Mouse (Mus musculus): ENCODE measurements around the gene Prepl. TPM values are rescaled to one million over a fixed set of nuclear protein-coding genes. Genes with fewer than 3 reads are reported as not detected.

Gene Prepl
- 106 and 118 TPM in 2 replicates for polyA plus RNA-seq (2015; fragmentation: Nextera tagmentation; extraction: Ambion mirVana)

- H3K27ac ChIP-seq, result peak within 1 kb of the TSS; percentile 93
- peak within 1 kb of the TSS; percentile 88 for H3K9ac ChIP-seq
- peak within 1 kb of the TSS; percentile 100 for H3K4me3 ChIP-seq
- no peaks in the 10 kb centered on the region for H3K36me3 ChIP-seq (replicated peaks)
- H3K9me3 ChIP-seq, result no peaks in the 10 kb centered on the region
- ATAC-seq (replicated peaks), result peak; percentile 99
- H3K4me1 ChIP-seq, result peaks cover 24% of the 10 kb centered on the region
- no peaks in the 10 kb centered on the region for H3K27me3 ChIP-seq (replicated peaks)
- WGBS, result under 1% methylated on average over 63 of the region's 63 CpGs
- H3K4me2 ChIP-seq, result peak within 1 kb of the TSS; percentile 89
Observed at GRCm38 (mm10) chr17:85090120-85091099, at the start of gene Prepl, which contains the start of gene Camkmt. TSS of gene Prepl (minus strand) at chr17:85090241. TSS of gene Camkmt (plus strand) at chr17:85090552.

- Histone ChIP-seq H3K9me3 (no peaks in the 10 kb centered on the region), H3K9ac (no peak overlapping the region), H3K27ac (no peak overlapping the region), H3K4me2 (no peak overlapping the region), H3K4me1 (no peaks in the 10 kb centered on the region), H3K36me3 (replicated peaks) (no peaks in the 10 kb centered on the region), H3K4me3 (no peak overlapping the region), H3K27me3 (replicated peaks) (no peaks in the 10 kb centered on the region)
- WGBS, result 80% methylated on average over 1 of the region's 1 CpGs
- no peak for ATAC-seq (replicated peaks)
Observed at GRCm38 (mm10) chr17:85138393-85138792, 48.4 kb upstream of the Prepl start.

GRCm38 (mm10) chr17:85116643-85117042 lies 26.6 kb upstream of the Prepl start:
- no peaks in the 10 kb centered on the region for H3K27me3 ChIP-seq (replicated peaks)

GRCm38 (mm10) chr17:85113441-85113840 lies 23.4 kb upstream of the Prepl start:
- ATAC-seq (replicated peaks), result no peak
- no peak overlapping the region for H3K27ac ChIP-seq
- no peak overlapping the region for H3K4me3 ChIP-seq
- H3K4me1 ChIP-seq, result no peaks in the 10 kb centered on the region
- H3K9ac ChIP-seq, result no peak overlapping the region
- 86% methylated on average over 8 of the region's 8 CpGs for WGBS
- no peaks in the 10 kb centered on the region for H3K9me3 ChIP-seq
- no peaks in the 10 kb centered on the region for H3K27me3 ChIP-seq (replicated peaks)
- no peaks in the 10 kb centered on the region for H3K36me3 ChIP-seq (replicated peaks)
- H3K4me2 ChIP-seq, result no peak overlapping the region

More at GRCm38 (mm10) chr17:85116643-85117042, 26.6 kb upstream of the Prepl start:
- Histone ChIP-seq H3K9ac (no peak overlapping the region), H3K4me1 (no peaks in the 10 kb centered on the region), H3K4me3 (no peak overlapping the region), H3K27ac (no peak overlapping the region), H3K4me2 (no peak overlapping the region), H3K9me3 (no peaks in the 10 kb centered on the region), H3K36me3 (replicated peaks) (no peaks in the 10 kb centered on the region)
- WGBS, result 28% methylated on average over 4 of the region's 4 CpGs
- ATAC-seq (replicated peaks), result no peak

- Histone ChIP-seq H3K27ac (no peak overlapping the region), H3K9me3 (no peaks in the 10 kb centered on the region), H3K4me3 (no peak overlapping the region), H3K9ac (no peak overlapping the region), H3K36me3 (replicated peaks) (no peaks in the 10 kb centered on the region), H3K4me1 (no peaks in the 10 kb centered on the region), H3K27me3 (replicated peaks) (no peaks in the 10 kb centered on the region), H3K4me2 (no peak overlapping the region)
- ATAC-seq (replicated peaks), result no peak
- WGBS, result 100% methylated on average over 1 of the region's 1 CpGs
Observed at GRCm38 (mm10) chr17:85110640-85111039, 20.6 kb upstream of the Prepl start.

GRCm38 (mm10) chr17:85103310-85103709 lies 13.3 kb upstream of the Prepl start:
- WGBS, result 55% methylated on average over 2 of the region's 2 CpGs

GRCm38 (mm10) chr17:85101751-85102150 lies 11.7 kb upstream of the Prepl start:
- no peak overlapping the region for H3K9ac ChIP-seq
- H3K4me3 ChIP-seq, result no peak overlapping the region
- peaks cover 16% of the 10 kb centered on the region for H3K36me3 ChIP-seq (replicated peaks)
- no peak overlapping the region for H3K4me2 ChIP-seq
- WGBS, result 55% methylated on average over 7 of the region's 7 CpGs
- no peaks in the 10 kb centered on the region for H3K4me1 ChIP-seq
- ATAC-seq (replicated peaks), result no peak
- no peak overlapping the region for H3K27ac ChIP-seq
- H3K9me3 ChIP-seq, result peaks cover 4% of the 10 kb centered on the region; the same call in 1 of the 2 replicates
- H3K27me3 ChIP-seq (replicated peaks), result no peaks in the 10 kb centered on the region

More at GRCm38 (mm10) chr17:85103310-85103709, 13.3 kb upstream of the Prepl start:
- peaks cover 10% of the 10 kb centered on the region; the same call in 1 of the 2 replicates for H3K36me3 ChIP-seq (replicated peaks)
- H3K4me2 ChIP-seq, result no peak overlapping the region
- no peak overlapping the region for H3K27ac ChIP-seq
- no peak overlapping the region for H3K9ac ChIP-seq
- no peaks in the 10 kb centered on the region for H3K4me1 ChIP-seq
- H3K9me3 ChIP-seq, result no peaks in the 10 kb centered on the region; the same call in 1 of the 2 replicates
- H3K4me3 ChIP-seq, result no peak overlapping the region
- H3K27me3 ChIP-seq (replicated peaks), result no peaks in the 10 kb centered on the region
- ATAC-seq (replicated peaks), result no peak

- peaks cover 4% of the 10 kb centered on the region; the same call in 1 of the 2 replicates for H3K9me3 ChIP-seq
- H3K27ac ChIP-seq, result no peak overlapping the region
- H3K4me1 ChIP-seq, result no peaks in the 10 kb centered on the region
- ATAC-seq (replicated peaks), result no peak
- WGBS, result 87% methylated on average over 3 of the region's 3 CpGs
- H3K4me2 ChIP-seq, result no peak overlapping the region
- no peak overlapping the region for H3K9ac ChIP-seq
- no peak overlapping the region for H3K4me3 ChIP-seq
- H3K36me3 ChIP-seq (replicated peaks), result peaks cover 16% of the 10 kb centered on the region
- no peaks in the 10 kb centered on the region for H3K27me3 ChIP-seq (replicated peaks)
Observed at GRCm38 (mm10) chr17:85100232-85100631, 10.2 kb upstream of the Prepl start.

- Histone ChIP-seq H3K4me1 (no peaks in the 10 kb centered on the region), H3K4me2 (no peak overlapping the region), H3K27ac (no peak overlapping the region), H3K9ac (no peak overlapping the region), H3K36me3 (replicated peaks) (peaks cover 16% of the 10 kb centered on the region), H3K4me3 (no peak overlapping the region), H3K27me3 (replicated peaks) (no peaks in the 10 kb centered on the region), H3K9me3 (peaks cover 4% of the 10 kb centered on the region; the same call in 1 of the 2 replicates)
- WGBS, result 95% methylated on average over 7 of the region's 7 CpGs
- ATAC-seq (replicated peaks), result no peak
Observed at GRCm38 (mm10) chr17:85098677-85099323, 8.8 kb upstream of the Prepl start.

GRCm38 (mm10) chr17:85096396-85096795 lies 6.4 kb upstream of the Prepl start:
- no peak overlapping the region for H3K27ac ChIP-seq
- peaks cover 2% of the 10 kb centered on the region for H3K4me1 ChIP-seq
- WGBS, result 94% methylated on average over 3 of the region's 3 CpGs
- peaks cover 16% of the 10 kb centered on the region for H3K36me3 ChIP-seq (replicated peaks)
- no peaks in the 10 kb centered on the region for H3K27me3 ChIP-seq (replicated peaks)
- no peak overlapping the region for H3K4me3 ChIP-seq
- no peak overlapping the region for H3K9ac ChIP-seq
- H3K4me2 ChIP-seq, result no peak overlapping the region
- peaks cover 4% of the 10 kb centered on the region; the same call in 1 of the 2 replicates for H3K9me3 ChIP-seq
- ATAC-seq (replicated peaks), result no peak

- no peaks in the 10 kb centered on the region for H3K9me3 ChIP-seq
- peaks cover 24% of the 10 kb centered on the region for H3K4me1 ChIP-seq
- H3K27me3 ChIP-seq (replicated peaks), result no peaks in the 10 kb centered on the region
- no peak overlapping the region for H3K27ac ChIP-seq
- no peak overlapping the region for H3K4me2 ChIP-seq
- 94% methylated on average over 6 of the region's 6 CpGs for WGBS
- H3K36me3 ChIP-seq (replicated peaks), result no peaks in the 10 kb centered on the region
- ATAC-seq (replicated peaks), result no peak
- no peak overlapping the region for H3K4me3 ChIP-seq
- H3K9ac ChIP-seq, result no peak overlapping the region
Observed at GRCm38 (mm10) chr17:85091762-85092161, 1.7 kb upstream of the Prepl start.

GRCm38 (mm10) chr17:85089621-85090020 lies 420 bp downstream of the Prepl start:
- Histone ChIP-seq H3K4me1 (peaks cover 24% of the 10 kb centered on the region), H3K4me2 (peak overlapping the region; percentile 89), H3K36me3 (replicated peaks) (no peaks in the 10 kb centered on the region), H3K27me3 (replicated peaks) (no peaks in the 10 kb centered on the region), H3K4me3 (peak overlapping the region; percentile 100), H3K27ac (peak overlapping the region; percentile 93), H3K9me3 (no peaks in the 10 kb centered on the region), H3K9ac (peak overlapping the region; percentile 88)
- ATAC-seq (replicated peaks), result no peak; the same call in none of the 2 replicates
- under 1% methylated on average over 16 of the region's 16 CpGs for WGBS

All from midbrain, embryonic 15.5 days (tissue).